Mouse (Mus musculus): ENCODE measurements around the gene Nprl2.

Gene Nprl2

GRCm38 (mm10) chr9:107534408-107535202, 7.4 kb upstream of the Nprl2 start:
- no peak for DNase-seq (ENCODE audit: low read depth in 2 of 2, low spot score in 2 of 2)

GRCm38 (mm10) chr9:107538231-107538630, 3.8 kb upstream of the Nprl2 start:
- no peak for DNase-seq (ENCODE audit: low read depth in 2 of 2, low spot score in 2 of 2)

- no peak for DNase-seq (ENCODE audit: low read depth in 2 of 2, low spot score in 2 of 2)
These were observed 3.3 kb upstream of the Nprl2 start for GRCm38 (mm10) chr9:107538711-107539110.

- DNase-seq (ENCODE audit: low read depth in 2 of 2, low spot score in 2 of 2), result no peak
These were observed 2.1 kb upstream of the Nprl2 start for GRCm38 (mm10) chr9:107539940-107540339.

- no peak for DNase-seq (ENCODE audit: low read depth in 2 of 2, low spot score in 2 of 2)
These were observed 1.6 kb upstream of the Nprl2 start for GRCm38 (mm10) chr9:107540420-107540819.

GRCm38 (mm10) chr9:107541005-107541404, 1.0 kb upstream of the Nprl2 start:
- DNase-seq (ENCODE audit: low read depth in 2 of 2, low spot score in 2 of 2), result no peak

- DNase-seq (ENCODE audit: low read depth in 2 of 2, low spot score in 2 of 2), result no peak
These were observed 293 bp downstream of the Nprl2 start for GRCm38 (mm10) chr9:107542352-107542686.

GRCm38 (mm10) chr9:107542721-107543120, 695 bp downstream of the Nprl2 start:
- no peak for DNase-seq (ENCODE audit: low read depth in 2 of 2, low spot score in 2 of 2)

GRCm38 (mm10) chr9:107543299-107543698, 1.3 kb downstream of the Nprl2 start:
- no peak for DNase-seq (ENCODE audit: low read depth in 2 of 2, low spot score in 2 of 2)

GRCm38 (mm10) chr9:107544196-107544700, 2.2 kb downstream of the Nprl2 start:
- DNase-seq (ENCODE audit: low read depth in 2 of 2, low spot score in 2 of 2), result no peak

- DNase-seq (ENCODE audit: low read depth in 2 of 2, low spot score in 2 of 2), result no peak
These were observed 2.7 kb downstream of the Nprl2 start for GRCm38 (mm10) chr9:107544729-107545128.

- DNase-seq (ENCODE audit: low read depth in 2 of 2, low spot score in 2 of 2), result no peak
These were observed 3.2 kb downstream of the Nprl2 start for GRCm38 (mm10) chr9:107545199-107545598.

- peak; percentile 74 to 84 for DNase-seq (ENCODE audit: low read depth in 2 of 2, low spot score in 2 of 2)
These were observed 3.6 kb downstream of the Nprl2 start for GRCm38 (mm10) chr9:107545602-107546001.

GRCm38 (mm10) chr9:107547026-107547425, 5.0 kb downstream of the Nprl2 start, which contains the start of gene Zmynd10:
Zmynd10 (plus strand) TSS chr9:107547298.
- peak in 1 of 2 experiments; percentile 39 for DNase-seq (ENCODE audit: low read depth in 2 of 2, low spot score in 2 of 2)

GRCm38 (mm10) chr9:107547957-107548356, 5.9 kb downstream of the Nprl2 start:
- DNase-seq (ENCODE audit: low read depth in 2 of 2, low spot score in 2 of 2), result no peak

GRCm38 (mm10) chr9:107548820-107549219, 6.8 kb downstream of the Nprl2 start:
- no peak for DNase-seq (ENCODE audit: low read depth in 2 of 2, low spot score in 2 of 2)

- DNase-seq (ENCODE audit: low read depth in 2 of 2, low spot score in 2 of 2), result no peak
These were observed 7.5 kb downstream of the Nprl2 start for GRCm38 (mm10) chr9:107549297-107550074.

GRCm38 (mm10) chr9:107550491-107551116, 8.6 kb downstream of the Nprl2 start:
- DNase-seq (ENCODE audit: low read depth in 2 of 2, low spot score in 2 of 2), result no peak

GRCm38 (mm10) chr9:107551117-107551889, 9.3 kb downstream of the Nprl2 start, which contains the start of gene Rassf1:
Rassf1 (plus strand) TSS chr9:107551555.
- DNase-seq (ENCODE audit: low read depth in 2 of 2, low spot score in 2 of 2), result peak; percentile 76 to 82

- DNase-seq (ENCODE audit: low read depth in 2 of 2, low spot score in 2 of 2), result no peak
These were observed 9.9 kb downstream of the Nprl2 start for GRCm38 (mm10) chr9:107551890-107552355.

Data from CD8-positive naive resting alpha-beta T cell, adult 2 months (primary cell).